Mouse (Mus musculus) yolk sac, embryonic 10.5 days (tissue): ENCODE results near the gene Pcx.
"Not testable (repeated sequence)": the region's sequence is repeated elsewhere in the genome, so short reads cannot be mapped to it uniquely, and the experiment has no call there.

ENCODE experiments used
- DNase-seq: peaks from one replicate; pipeline ENCODE4 v3.0.0-alpha.2; 2017; ENCODE audit warnings: low spot score

Gene Pcx

GRCm38 (mm10) chr19:4586783-4587182, 76.5 kb downstream of the Pcx start:
- DNase-seq = not testable (repeated sequence)

DNA sequence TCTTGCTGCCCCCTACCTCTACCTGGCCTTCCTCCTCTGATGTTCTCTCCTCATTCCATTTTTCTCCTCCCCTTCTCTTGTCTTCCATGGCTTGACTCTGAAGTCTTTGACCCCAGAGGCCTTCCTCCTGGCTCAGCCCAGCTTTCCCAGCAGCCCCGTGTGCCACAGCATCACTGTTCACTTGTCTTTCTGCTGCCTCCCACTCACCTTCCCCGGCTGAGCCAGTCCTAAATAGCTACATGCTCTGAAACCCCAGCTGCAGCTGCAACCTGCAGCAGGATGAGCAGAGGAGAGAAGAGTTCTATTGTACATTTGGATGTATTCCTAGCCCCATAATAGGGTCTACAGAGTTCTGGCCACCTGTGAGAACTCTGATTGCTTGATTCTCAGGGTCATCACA, 77.2 kb downstream of the Pcx start:
- DNase-seq = no peak

DNA sequence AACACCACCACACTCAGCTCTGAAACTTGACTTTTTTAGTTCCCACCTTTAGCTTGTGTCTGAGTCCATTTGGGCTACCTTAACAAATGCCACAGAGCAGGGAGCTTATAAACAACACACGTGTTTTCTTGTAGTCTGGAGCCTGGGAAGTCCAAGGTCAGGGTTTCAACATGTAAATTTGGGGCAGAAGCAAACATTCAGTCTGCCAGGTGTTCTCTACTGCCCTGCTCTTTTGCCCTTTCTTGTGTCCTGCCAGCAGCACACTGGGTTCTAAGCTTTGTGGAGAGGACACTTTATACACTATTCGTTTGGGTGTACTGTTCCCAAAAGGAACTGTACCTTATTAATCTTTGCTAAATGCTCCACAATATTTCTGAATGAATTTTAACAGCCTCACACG, 78.2 kb downstream of the Pcx start:
- DNase-seq = no peak

DNA sequence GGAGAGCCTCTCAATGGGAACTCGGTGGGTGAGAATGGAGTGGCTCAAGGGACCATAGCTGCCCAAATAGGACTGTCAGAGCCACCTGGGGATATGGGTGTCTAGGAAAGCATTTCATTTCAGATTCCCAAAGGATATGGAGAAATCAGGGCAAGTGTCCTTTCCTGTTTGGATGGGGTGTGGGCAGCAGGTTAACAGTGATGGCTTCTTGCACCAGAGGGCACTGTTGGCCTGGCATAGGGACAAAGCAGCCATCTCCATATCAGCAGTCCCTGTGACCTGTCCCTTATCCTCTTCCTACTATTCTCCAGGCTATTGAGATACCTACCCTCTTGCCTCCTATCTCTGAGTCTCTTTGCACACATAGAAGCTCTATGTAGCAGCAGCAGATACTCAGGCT, 78.8 kb downstream of the Pcx start:
- DNase-seq = no peak

DNA sequence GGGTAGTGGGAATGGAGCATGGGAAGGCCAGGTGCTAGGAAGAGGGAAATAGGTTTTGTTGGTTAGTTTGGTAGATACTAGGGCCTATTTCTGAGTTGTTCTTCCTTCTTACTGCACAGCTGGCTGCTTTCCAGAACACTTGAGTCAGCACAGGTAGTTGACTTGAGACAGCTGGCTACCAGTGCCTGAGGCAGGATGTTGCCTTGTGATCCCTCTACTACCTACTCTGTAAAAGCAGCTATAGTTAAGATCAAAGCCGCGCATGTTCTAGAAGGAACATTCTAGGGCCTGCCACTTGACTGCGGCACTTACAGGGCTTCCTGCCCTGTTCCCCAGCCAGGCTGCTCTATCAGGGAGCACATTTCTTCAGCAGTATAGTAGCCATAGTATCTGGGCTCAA, 79.8 kb downstream of the Pcx start:
- no peak for DNase-seq

DNA sequence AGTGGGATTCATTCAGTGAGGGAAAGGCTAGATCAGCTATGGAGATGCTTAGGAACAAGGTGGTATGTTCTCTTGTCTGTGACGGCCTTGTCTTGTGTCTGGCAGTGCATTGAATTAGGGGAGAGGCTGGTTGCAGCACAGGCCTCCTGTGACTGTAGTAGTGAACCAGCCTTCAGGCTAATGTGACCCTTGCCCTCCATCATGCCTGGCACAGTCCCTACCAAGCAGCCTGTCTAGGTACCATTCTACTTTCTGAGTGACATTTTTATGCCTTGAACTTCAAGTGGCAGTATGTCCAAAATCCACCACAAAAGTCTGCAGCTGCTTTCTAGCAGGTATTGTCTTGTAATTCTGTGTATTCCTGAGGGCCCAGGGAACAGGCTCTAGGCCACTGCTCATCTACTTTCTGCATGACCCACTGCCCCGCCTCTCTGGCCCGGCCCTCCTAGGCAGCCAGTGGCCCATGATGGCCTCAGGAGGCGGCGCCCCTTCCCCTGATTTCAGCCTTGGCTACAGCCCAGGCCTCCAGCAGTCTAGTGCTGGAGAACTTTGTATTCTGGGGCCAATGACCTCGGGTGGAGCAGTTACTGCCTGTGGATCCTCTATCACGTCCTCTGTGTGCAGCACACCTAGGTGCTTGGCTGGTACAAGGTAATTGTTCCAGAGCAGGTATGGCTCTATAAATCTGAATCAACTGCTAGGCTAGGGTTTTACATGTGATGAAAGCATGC, 83.7 kb downstream of the Pcx start:
- peak; percentile 60 for DNase-seq

DNA sequence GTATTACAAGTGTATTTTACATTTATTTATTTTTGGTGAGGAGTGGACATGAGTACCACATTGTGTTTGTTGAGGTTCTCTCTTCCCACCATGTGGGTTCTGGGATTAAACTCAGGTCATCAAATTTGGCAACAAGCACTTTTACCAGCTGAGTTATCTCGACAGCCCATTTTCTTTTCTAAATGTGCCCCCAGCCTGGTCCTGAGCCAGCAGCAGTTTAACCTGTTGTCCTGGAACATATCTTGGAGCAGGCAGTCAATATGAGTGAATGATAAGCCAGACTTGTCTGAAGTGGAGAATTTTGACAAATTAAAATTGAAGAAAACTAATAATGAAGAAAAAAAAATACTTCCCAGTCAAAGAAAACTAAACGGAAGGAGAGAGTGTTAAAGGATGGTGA, 85.8 kb downstream of the Pcx start:
- no peak for DNase-seq

DNA sequence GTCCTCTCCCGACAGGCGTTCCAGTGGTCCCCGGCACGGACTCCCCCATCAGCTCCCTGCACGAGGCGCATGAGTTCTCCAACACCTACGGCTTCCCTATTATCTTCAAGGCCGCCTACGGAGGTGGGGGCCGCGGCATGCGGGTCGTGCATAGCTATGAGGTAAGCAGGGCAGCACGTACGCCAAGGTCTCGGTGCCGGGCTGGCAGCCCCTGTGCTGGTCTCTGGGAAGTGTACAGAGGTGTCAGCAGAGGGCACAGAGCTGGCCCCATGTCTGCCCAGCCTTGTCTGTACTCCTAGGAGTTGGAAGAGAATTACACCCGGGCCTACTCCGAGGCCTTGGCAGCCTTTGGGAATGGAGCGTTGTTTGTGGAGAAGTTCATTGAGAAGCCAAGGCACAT, 92.2 kb downstream of the Pcx start:
- DNase-seq = no peak

DNA sequence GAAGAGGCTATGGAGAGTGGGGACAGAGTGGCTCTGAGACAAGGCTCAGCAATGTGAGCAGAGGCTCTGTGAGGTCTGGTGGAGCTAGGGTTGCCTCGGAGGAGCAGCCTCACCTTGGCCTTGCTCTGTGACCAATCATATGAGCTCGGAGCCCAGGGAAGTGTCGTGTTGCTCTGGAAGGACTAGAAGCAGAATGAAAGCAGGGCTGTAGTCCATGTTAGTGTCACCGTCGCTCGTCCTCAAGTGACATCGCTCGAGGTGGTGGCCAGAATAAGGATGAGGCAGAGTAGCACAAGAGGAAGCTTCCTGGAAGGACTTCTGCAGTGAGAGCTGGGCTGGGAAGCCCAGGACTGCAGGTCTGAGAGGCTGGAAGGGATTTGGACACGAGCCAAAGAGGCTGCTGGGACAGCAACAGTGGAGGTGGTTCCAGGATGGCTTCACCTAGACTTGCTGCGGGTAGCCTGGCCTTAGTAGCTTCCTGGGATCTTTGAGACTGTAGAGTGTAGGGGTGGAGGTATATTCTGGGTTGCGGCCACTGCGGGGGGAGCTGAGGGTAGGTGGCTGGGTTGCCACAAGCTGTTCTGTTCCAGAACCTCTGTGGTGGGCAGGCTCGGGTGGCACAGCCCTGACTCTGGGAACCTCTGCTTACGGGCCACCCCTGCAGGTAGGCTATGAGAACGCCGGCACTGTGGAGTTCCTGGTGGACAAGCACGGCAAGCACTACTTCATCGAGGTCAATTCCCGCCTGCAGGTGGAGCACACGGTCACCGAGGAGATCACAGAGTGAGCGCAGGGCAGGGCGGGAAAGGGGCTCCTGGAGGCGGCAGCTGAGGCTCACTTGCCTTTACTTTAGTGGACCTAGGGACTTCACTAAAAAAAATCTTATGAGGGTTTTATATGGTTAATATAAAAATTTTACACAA, 93.8 kb downstream of the Pcx start:
- DNase-seq = peak; percentile 43

- DNase-seq = no peak
These were observed 95.4 kb downstream of the Pcx start for GRCm38 (mm10) chr19:4605654-4606053.

GRCm38 (mm10) chr19:4607406-4607805, 97.1 kb downstream of the Pcx start:
- no peak for DNase-seq

GRCm38 (mm10) chr19:4608511-4608910, 98.2 kb downstream of the Pcx start:
- DNase-seq = no peak

DNA sequence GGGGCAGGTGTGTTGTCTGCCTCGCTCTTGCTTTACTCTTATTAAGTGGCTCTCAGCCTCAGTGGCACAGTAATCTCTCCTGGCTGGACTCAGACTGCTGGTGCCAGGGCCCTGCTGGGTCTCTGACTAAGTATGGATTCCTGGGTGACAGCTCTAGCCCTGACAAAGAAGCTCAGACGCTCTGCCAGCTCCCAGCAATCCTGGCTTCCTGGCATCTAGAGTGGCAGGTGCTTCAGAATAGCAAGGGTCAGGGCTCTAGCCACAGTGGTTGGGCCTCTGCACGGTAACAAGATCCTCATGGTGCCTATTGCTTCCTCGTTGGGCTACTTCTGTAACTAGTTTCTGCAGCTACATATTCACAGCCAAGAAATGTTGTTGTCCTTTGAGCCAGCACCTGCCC, 99.8 kb downstream of the Pcx start:
- no peak for DNase-seq

DNA sequence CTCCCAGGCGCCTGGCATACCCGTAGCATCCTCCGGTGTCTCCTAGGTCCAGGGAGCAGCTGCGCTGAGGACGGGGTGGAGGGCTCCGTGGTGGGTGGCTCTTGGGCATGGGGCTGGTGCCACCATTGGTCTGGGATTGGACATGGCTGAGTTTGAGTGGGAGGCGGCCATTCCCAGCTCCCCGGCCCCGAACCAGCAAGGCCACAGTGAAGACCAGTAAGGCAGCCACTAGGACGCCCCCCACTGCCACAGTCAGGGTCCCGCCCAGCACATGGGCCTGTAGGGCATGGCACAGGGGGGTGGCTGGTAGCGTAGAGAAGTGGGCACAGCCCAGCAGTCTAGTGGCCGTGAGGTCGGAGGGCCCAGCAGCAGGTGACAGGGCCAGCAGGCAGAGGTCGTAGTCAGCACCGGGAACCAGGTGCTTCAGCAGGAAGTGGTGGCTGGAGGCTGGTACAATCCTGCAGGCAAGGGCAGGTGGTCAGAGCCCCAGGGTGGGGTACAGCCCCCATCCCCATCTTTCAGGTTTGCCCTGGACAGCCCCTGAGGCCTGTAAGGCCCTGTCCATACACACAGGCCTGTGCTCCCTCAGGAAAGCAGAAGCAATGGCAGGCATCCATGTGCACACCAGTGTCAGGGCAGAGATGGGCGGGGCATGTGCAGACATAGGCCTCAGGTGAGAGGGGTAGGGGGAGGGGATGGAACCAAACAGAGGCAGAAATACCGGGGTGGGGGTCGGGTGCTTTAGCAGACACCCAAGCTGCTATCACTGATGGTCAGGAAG, 102.1 kb downstream of the Pcx start:
- DNase-seq = no peak

GRCm38 (mm10) chr19:4613464-4614304, 103.4 kb downstream of the Pcx start:
- DNase-seq = no peak

DNA sequence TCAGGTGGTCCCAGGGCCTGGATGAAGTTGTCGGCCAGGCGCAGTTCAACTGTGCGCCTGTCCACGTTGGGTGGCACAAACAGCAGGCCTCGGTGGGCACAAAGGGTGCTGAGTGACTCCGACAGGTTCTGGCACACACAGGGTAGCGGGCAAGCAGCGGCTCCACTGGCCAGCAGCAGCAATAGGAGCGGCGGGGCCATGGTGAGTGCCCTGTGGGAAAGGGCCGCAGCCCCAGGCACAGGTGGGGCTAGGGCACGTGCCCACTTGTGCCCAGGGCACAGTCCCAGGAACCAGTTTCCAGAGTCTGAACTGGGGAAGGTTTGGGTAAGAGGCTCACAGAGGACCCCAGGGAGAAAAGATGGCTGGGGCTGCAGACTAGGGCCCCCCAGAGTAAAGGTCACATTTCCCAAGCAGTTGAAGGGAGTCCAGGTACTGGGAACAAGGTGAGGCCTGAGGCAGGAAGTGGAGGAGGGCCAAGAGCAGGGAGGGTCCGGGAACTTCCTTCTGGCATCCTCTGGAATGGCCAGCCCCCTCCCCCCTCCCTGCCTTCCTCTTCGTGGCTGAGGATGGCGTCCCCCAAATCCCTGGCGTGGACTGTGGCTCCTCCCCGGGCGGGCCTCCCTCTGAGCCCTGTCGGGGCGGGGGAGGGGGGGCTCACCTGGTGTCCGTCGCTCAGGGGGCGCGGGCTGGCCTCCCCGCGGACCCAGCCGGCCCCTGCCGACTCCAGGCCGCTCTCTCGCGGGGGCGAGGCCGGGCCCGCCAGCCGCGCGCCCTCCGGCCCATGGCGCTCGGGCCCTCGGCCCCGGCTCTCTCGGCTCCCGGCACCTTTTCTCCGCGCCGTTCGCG, 104.3 kb downstream of the Pcx start:
- DNase-seq = peak; percentile 67

GRCm38 (mm10) chr19:4615151-4616093, 105.2 kb downstream of the Pcx start, which contains the start of gene Lrfn4:
Gene Lrfn4, minus strand, starts transcription at chr19:4615667.
- DNase-seq = peak; percentile 92

- no peak for DNase-seq
These were observed 106.3 kb downstream of the Pcx start for GRCm38 (mm10) chr19:4616546-4616945.

GRCm38 (mm10) chr19:4618183-4618582, 107.9 kb downstream of the Pcx start:
- DNase-seq = no peak
